Mouse (Mus musculus) embryo, embryonic 11.5 days (tissue): ENCODE results near the gene Aak1.
A peak's percentile ranks its signal among the peaks of the same experiment; 100 is the strongest.

Experiments used
- DNase-seq: peaks from one replicate; pipeline ENCODE4 v3.0.0-alpha.2; 2012; ENCODE audit warnings: low read depth, low spot score

Aak1 gene

DNA sequence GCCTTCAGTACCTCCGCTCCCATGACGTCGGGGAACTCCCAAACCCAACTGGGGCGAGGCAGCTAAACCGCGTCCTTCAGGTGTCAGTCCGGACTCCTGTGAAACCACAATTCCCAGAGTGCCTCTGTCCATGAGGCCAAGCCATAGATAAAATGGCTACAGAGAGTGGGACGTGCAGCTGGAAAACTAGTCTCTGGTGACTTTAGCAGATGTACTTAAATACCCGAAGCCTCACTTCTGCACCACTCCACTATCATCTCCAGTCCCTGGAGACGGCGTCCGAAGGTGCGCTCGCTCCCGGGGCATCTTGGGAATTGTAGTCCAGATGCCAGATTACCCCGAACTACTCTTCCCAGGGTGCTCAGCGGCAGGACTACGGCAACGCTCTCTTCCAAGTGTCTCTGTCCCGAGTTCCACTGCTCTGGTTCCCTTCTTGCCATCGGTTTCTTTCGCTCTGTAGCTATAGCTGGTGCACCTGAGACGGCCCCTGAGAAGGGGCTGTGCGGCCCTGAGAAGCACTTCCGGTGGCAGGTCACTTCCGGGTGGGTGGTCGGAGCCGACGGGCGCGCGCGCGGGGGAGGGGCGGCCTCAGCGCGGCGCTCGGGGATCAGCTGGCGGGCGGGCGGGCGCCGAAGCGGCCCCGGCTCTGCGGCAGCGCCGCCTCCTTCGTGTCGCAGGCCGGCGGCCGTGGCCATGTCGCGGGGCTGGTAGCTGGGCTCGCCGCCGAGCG is at the start of gene Aak1:
TSS of gene Aak1 (plus strand) at position 603 of the 730 bp plus-strand sequence.
- DNase-seq, result peak; percentile 77

DNA sequence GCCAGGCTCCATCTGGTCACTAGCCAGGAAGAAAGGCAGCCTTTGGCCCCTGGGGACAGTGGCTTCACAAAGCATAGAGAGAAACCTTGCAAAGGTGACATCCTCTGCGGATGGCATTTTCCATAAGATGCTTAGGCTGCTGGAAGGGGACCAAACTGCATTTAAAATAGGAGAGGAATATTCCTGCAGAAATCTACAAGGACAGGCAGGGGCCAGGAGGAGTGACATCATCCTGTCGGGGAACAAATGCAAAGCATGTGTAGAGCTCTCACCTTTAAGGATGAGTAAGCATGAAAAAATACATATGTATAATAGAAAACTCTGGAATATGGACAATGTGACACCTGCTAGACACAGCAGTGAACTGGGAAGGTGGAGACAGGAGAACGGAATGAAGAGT is 48.9 kb upstream of the Aak1 start:
- no peak for DNase-seq

DNA sequence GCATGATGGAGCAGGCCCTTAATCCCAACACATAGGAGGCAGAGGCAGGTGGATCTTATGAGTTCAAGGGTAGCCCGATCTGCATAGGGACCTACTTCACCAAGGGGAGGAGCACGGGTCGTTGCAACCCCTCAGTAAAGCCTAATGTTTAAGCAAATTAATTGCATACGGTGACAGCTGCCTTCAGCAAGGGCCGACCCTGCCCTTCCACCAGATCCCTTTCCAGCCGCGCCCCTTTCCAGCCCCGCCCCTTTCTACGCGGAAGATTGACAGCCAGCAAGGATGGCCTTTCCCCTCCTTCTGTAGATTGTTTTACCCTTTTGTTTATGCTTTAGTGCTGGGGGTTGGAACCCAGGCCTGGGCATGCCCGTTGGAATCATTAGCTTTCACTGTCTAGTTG is 47.9 kb upstream of the Aak1 start:
- DNase-seq, result no peak

DNA sequence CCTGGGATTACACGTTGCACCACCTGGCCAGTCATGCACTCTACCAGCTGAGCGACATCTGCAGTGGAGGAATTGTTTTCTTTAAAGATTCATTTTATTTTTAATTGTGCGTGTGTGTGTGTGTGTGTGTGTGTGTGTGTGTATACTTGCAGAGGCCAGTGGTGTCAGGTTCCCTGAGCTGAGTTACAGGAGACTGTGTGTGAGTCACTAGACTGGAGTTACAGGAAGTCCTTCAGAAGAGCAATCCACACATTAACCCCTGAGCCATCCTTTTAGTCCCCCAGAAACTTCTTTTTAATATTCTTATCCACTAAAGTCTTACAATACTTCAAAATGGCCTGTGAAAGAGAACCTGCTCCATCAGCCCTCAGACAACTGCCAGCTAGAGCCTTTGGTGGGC is 44.7 kb upstream of the Aak1 start:
- no peak for DNase-seq

DNA sequence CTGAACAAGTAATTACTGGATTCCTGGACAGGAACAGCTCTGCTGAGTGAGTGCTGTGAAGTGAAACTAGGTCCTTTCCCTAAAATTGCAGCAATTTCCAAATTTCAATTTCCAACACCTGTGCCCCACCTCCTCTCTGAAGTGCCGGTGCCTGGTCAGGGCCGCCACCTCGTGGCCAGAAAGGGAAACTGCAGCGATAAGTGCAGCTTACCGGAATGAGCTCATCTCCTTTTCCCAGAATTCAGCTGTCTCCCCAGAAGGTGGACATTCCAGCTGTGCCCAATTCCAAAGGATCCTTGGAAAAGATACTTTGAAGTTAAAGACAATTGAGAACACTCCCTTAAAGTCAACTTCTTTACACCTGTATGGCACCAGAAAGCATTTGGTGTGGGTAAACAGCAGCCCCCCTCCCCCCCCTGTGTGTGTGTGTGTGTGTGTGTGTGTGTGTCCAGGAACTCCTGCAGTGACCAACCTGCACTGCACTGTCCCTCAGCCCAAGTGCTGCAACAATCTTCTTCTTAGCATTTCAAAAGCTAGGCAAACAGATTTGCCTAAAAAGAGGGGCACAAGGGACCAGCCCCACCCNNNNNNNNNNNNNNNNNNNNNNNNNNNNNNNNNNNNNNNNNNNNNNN is 42.7 kb upstream of the Aak1 start:
- DNase-seq, result no peak

DNA sequence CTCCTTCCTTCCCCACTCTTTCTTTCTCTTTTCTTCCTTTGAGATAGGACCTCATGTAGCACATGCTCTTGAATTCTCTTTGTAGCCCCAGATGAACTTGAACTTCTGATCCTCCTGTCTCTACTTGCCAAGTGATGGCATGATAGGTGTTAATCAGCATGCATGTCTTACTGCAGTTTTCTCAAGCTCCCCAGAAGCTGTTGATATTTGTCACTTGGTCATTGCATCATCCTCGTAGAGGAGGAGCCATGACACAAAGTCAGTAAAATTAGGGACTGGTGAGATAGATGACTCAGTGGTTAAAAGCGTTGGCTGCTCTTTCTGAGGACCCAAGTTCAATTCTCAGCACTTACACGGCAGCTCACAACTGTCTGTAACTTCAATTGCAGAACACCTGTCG is 36.4 kb upstream of the Aak1 start:
- no peak for DNase-seq

DNA sequence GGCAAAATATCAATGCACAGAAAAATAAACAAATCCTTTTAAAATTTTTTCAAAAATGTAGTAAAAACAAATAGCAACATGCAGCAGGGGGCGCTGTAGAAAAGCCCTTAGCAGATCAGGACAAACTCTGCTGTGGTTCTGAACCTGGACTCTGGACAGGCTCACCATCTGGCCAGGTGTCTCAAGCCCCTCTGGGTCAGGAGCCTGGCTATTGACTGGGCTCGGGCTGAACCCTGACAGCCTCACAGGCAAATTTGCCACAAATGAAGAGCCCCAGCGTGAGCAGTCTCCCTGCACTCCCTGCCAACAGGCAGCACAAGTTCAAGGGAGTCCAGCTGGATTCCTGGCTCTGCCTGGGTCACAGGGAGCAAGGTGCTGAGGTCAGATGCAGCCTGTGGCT is 36.0 kb upstream of the Aak1 start:
- no peak for DNase-seq

DNA sequence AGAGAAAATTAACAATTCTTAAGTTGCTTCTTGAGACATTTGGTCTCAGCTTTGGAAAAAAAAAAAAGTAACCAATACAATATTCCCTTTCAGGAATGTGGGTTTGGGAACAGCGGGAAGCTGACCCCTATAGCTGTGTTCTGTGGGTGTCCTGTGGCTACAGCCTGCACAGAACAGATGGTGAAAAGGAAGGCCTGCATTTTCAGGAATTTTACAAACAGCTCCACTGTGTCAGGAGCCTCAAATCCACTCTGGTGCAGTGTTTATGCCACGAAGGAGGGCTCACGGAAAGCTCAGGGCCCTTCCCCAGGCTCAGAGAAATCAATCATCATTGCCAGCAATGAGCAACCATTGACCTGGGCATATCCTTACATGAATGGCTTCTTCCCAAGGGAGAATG is 34.4 kb upstream of the Aak1 start:
- DNase-seq, result no peak

DNA sequence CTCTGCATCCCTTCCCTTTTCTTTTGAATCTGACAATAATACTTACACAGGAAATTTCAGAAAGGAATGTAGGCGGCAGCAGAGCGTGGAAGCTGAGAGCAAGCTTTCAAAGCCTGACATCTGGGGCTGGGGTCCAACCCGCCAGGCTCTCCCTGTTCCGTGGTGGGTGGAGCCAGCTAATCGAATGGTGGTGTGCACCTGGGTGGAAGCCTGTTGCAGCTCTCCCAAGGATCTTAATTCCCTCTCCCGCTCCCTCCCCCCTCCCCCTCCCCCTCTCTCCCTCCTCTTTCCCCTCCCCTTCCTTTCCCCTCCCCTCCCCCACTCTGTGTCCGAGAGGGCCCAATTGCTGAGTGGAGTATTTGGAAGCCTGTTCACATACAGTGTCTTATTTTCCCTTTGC is 33.9 kb upstream of the Aak1 start:
- no peak for DNase-seq

DNA sequence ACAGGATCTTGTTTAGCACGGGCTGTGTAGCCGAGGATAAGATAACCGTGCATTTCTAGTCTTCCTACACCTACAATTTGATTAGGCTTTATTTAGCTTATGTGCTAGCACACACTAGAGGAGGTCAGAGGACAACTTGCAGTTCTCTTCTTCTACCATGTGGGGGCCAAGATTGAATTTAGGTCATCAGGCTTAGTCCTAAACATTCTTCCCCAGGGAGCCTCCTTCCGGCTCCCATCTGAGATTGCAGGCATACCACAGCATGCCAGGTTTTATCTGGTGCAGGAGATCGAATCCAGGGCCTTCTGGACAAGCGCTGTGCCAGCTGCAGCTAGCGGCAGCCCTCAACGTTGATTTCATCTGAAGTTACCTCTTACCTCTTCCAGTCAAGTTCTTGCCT is 32.7 kb upstream of the Aak1 start:
- no peak for DNase-seq

DNA sequence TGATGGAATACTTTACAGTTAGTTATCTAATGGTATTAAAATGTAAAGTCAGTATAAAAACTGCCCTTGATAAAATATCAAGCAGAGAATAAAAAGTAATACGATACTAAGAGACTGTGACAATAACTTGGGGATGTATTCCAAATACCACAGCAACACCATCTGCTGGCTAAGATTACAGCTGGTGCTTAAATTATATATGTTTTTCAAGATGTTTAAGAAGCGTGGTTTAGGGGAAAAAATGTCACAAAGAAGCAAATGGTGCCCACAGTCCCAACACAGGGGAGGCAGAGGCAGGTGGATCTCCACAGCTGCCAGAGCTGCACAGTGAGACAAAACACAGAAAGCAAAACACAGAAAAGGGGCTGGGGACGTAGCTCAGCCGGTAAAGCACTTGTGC is 30.4 kb upstream of the Aak1 start:
- DNase-seq, result no peak

DNA sequence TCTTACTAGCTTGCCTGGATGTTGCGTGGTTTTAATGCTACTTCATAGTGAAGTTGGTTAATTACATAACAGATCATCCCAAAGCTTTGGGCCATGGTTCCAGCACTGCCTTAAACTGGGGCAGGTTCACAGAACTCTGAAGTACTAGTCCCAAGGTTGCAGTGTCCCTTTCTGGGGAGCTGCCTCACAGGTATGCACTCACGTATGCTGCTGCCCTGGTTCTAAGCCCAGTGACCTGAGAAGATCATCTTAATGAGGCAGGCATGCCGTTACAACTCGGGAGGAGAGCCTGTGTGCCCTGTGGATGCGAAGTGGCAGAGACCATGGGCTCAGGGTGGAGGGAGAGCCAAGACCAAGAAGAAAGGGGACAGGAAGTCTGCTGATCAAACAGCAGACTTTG is 29.4 kb upstream of the Aak1 start:
- DNase-seq, result no peak

DNA sequence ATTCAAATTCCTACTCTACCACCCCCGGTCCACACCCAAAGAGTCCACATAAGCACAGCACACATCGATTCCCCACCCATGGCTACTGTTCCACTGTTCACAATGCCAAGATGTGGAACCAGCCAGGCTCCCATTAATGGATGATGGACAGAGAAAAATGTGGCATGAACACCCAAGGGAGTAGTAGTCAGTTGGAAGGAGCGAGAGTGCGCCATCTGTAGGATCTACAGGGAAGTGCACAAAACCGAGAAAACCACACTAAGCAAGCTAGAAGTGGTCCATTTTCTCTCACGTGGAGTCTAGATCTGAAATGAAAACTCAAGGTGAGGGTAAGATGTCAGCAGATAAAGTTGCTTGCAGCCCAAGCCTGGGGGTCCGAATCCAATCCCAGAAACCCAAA is 28.6 kb upstream of the Aak1 start:
- DNase-seq, result no peak

DNA sequence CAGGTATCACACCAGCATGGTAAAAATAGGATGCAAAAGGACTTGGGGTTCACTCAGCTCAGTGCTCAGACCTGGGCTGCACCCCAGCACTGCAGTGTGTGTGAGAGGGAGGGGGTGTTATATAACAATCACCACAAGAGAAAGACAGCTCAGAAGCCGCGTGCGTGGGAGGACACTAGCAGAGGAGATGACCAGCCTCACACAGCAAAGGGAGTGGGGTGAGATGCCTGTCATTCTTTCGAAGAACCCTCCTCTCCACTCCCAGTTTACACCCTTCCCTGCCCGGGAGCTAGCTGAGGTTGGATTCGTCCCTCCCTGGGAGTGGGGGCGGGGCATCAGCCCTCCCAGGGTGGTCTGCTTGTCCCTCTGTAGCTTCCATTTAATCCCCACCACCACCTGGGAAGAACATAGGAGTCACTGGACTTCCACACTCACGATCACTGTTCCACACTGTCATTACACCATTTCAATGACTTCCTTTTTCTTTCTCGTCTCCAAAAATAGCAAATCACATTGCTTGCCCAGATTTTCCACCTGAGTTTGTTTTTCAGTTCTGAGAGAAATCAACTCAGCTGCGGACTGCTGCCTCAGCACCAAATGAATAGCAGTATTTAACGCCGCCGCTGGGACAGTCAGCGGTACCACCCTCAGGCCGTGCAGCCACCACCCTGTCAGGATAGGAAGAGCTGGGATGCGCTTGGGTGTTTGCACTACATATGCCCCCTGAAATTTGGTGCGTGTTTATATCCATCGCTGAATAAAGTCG is 26.8 kb upstream of the Aak1 start:
- no peak for DNase-seq

DNA sequence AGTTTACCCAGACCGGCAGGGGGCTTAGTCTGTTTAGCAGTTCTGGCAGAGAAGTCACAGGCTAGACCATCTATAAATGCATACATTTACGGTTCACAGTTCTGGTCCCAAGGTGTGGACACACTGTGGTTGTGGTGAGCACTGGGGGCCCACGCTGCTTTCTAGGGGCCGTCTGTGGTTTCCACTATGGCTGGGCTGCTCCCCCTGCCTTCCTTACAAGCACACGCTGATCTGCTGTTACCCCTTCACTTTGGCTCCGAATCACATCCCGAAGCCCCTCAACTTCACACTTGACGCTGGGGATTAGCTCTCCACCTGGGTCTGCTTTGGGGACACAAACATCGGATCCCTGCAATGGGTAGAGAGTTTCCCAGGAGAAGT is 26.3 kb upstream of the Aak1 start:
- no peak for DNase-seq

DNA sequence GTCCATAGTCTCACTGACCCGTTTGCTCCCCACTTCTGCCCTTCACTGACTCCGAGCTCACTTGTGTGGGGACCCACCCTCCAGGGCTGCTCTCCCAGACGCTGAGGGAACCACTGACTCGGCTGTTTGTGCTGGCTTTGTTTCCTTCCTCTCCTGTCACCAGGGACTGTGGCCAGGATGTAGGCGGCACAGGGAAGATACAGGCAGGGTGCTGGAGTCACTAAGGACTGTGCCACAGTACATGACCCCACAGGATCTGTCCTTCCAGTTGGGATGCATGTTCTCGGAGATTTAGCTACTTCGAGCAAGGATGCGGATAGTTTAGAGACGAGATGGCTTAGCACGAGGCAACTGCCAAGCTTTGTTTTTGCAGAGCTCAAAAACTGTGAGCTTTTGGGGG is 25.5 kb upstream of the Aak1 start:
- DNase-seq, result no peak

DNA sequence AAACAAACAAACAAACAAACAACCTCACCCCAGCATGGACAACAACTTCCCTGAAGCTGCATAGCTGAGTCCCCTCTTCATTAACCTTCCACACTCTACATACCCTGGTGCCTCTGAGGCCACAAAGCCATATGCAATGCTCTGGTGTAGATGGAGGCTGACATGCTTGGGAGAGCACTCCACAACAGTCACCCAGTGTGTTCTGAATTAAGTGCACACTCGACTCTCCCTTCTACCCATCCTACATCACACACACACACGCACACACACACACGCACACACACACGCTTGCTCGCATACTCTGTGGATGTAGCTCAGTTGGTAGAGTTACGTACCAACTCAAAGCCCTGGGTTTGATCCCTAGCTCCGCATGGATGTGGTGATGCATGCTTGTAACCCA is 24.9 kb upstream of the Aak1 start:
- DNase-seq, result no peak

DNA sequence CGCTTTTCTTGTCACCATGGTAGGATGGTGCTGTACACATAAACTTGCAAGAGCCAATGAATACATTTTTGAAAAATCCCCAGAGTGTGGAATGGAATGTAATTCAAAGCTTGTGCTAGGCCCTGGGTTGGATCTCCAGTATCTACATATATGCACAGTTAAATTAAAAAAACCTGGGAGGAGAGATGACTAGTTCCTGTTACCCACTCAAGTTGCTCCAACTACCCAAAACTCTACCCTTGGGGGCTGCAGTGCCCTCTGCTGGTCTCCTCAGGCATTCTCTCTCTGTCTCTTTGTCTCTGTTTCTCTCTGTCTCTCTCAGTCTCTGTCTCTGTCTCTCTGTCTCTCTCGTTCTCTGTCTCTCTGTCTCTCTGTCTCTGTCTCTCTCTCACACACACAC is 21.9 kb upstream of the Aak1 start:
- DNase-seq, result no peak

DNA sequence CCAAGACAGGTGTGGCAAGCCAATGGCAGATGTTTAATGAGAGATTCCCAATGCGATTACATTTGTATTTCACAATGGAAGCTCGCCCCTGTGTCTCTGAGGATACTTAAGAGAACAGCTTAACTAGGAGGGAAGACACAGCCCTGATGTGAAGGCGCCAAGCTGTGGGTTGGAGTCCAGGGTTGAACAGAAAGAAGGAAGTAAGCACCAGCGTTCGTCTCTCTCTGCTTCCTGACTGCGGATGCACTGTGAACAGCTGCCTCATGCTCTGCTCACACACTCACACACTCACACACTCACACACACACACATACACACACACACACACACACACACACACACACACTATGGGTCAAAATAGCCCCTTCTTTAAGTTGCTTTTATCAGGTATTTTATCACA is 19.5 kb upstream of the Aak1 start:
- no peak for DNase-seq

DNA sequence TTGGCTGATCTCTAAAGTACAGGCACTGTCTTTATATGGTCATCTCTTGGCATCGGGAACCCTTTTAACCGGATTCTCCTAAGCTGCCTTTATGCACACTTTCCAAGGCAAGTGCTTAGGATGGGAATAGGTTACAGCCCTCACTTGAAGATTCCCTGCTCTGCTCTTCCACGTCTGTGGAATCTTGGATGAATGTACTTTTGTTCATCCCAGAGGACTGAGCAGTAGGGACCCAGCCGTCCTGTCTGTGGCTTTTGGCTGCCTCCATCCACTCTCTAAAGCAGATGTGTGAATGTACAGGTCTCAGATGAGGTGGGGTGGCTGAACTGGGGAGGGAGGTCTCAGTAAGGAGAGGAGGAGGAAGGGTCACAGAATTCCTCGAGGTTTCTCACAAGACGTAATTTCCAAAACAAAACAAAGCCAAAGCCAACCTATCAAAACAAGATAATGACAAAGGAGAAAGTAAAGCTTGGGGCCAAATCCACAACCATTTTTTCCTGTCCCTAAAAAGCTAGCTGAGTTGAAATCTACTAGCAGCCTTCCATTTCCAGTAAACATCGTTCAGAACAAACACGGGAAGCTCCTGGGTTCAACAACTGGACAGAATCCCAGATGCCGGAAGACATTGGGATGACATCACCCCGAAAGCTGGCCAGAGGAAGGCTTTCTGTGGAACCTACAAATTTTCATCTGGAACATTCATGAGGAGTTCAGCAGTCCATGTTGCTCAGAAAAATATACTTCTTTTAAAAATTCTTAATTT is 18.4 kb upstream of the Aak1 start:
- DNase-seq, result no peak

DNA sequence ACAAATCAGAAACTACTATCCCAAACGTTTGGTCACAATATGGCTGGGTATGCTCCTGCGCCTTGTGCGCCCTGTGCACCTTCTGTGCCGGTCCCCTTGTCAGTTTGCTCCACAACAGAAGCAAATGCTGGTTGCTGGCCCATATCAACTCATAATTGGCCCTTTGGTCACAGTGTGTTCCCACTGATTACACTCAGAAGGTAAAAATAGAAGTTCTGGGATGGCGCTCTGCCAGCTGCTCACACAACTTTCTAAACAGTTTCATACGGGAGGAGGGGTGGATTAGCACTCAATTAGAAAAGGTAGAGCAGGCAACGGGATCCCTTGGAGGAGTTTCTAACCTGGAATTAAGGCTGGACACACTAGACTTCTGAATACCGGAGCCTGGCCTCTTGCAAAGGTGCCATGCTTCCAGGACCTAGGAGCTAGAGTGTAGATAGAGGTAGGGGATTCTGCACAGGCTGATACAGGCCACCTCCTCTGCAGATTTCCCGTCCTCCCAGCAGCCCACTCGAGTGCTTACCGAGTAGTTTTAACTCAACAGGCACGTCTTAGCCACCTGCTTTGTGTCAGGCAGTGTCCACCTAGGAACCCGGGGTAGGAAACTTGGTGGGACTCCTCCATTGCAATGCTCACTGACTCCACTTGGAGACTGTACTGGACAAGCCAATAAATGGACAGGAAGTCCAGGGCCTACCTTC is 16.4 kb upstream of the Aak1 start:
- DNase-seq, result no peak

DNA sequence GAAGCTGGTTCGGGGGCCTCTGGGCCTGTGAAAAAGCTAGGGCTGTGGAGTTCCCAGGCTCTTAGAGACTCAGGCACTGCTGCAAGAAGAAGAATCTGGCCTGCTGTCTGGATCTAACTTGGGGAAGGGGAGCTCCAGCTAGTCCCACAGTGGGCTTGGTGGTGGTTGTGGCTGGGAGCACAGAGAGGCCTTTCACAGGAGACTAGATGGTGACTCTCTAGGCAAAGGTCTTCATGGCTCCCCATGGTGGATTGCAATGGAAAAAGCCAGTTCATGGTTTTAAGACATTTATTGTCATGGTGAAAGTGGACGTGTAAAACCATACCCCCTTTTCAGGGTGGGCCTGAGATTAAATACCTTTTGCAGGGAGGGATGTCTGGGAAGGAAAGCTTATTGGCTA is 10.2 kb upstream of the Aak1 start:
- no peak for DNase-seq
